In genomic region chr11:119041750-119042465, GRCm38 (mm10) we compare ENCODE assay signal across 8 mouse cellular contexts. TPM values are rescaled to one million over a fixed set of nuclear protein-coding genes. Genes with fewer than 3 reads are reported as not detected.
DNase-seq lines count a peak whose midpoint lies in the region; ATAC-seq and TF ChIP-seq lines count a peak whose summit lies in the region.

No protein-coding gene starts in this region.

- H3K4me2 ChIP-seq in lung, postnatal 0 days (replicated peaks; ENCODE audit: low read depth, low read length), result peak overlapping the region; percentile 99
- H3K4me2 ChIP-seq in embryonic facial prominence, embryonic 13.5 days, result peak overlapping the region; percentile 80
- H3K4me2 ChIP-seq in intestine, embryonic 15.5 days (replicated peaks), result peak overlapping the region; percentile 97
- peak overlapping the region; percentile 86 for H3K4me2 ChIP-seq in neural tube, embryonic 15.5 days

- no peak overlapping the region for H3K27ac ChIP-seq in lung, postnatal 0 days (ENCODE audit: low read length)
- peak overlapping the region; percentile 84 for H3K27ac ChIP-seq in embryonic facial prominence, embryonic 13.5 days
- H3K27ac ChIP-seq in intestine, embryonic 15.5 days, result no peak overlapping the region
- peak overlapping the region; percentile 90; the same call in 1 of the 2 replicates for H3K27ac ChIP-seq in neural tube, embryonic 15.5 days (replicated peaks)

- 2% methylated on average over 28 of the region's 31 CpGs for WGBS in lung, postnatal 0 days
- WGBS in embryonic facial prominence, embryonic 13.5 days, result under 1% methylated on average over 31 of the region's 31 CpGs
- WGBS in intestine, embryonic 15.5 days, result 1% methylated on average over 30 of the region's 31 CpGs
- under 1% methylated on average over 30 of the region's 31 CpGs for WGBS in neural tube, embryonic 15.5 days

- no peak for TF ChIP-seq CTCF in lung, postnatal 0 days (IDR thresholded peaks at IDR 0.05)

- no peak for TF ChIP-seq EP300 in lung, postnatal 0 days (IDR thresholded peaks at IDR 0.05)

- H3K4me3 ChIP-seq in lung, postnatal 0 days (ENCODE audit: low read depth, low read length), result peak overlapping the region; percentile 63
- peak overlapping the region; percentile 76 for H3K4me3 ChIP-seq in embryonic facial prominence, embryonic 13.5 days
- peak overlapping the region; percentile 58 for H3K4me3 ChIP-seq in intestine, embryonic 15.5 days (replicated peaks)
- H3K4me3 ChIP-seq in neural tube, embryonic 15.5 days (replicated peaks), result peak overlapping the region; percentile 79

- peaks cover 26% of the 10 kb centered on the region for H3K4me1 ChIP-seq in lung, postnatal 0 days (ENCODE audit: insufficient read depth, low read depth, low read length)
- H3K4me1 ChIP-seq in embryonic facial prominence, embryonic 13.5 days, result peaks cover 91% of the 10 kb centered on the region
- peaks cover 70% of the 10 kb centered on the region for H3K4me1 ChIP-seq in intestine, embryonic 15.5 days (replicated peaks)
- H3K4me1 ChIP-seq in neural tube, embryonic 15.5 days, result peaks cover 70% of the 10 kb centered on the region

- intact Hi-C loops in left cerebral cortex, postnatal 25 days (cut with DNase I), result no loop called here

- peaks cover 53% of the 10 kb centered on the region for H3K27me3 ChIP-seq in lung, postnatal 0 days (replicated peaks; ENCODE audit: insufficient read depth, low read length)
- peaks cover 84% of the 10 kb centered on the region for H3K27me3 ChIP-seq in embryonic facial prominence, embryonic 13.5 days
- H3K27me3 ChIP-seq in intestine, embryonic 15.5 days (replicated peaks), result peaks cover 75% of the 10 kb centered on the region
- H3K27me3 ChIP-seq in neural tube, embryonic 15.5 days (replicated peaks), result peaks cover 80% of the 10 kb centered on the region

- DNase-seq in lung, postnatal 0 days (ENCODE audit: low spot score), result peak; percentile 15
- DNase-seq in lung, postnatal 14 days, result no peak
- no peak for DNase-seq in frontal cortex, adult 2 months (ENCODE audit: extremely low spot score in 1 of 2, low spot score in 1 of 2)
- DNase-seq in left cerebral cortex, postnatal 25 days (ENCODE audit: low spot score in 2 of 2), result no peak
- DNase-seq in cerebellum, adult 18-20 months, result no peak

- ATAC-seq in lung, postnatal 0 days, result no peak
- ATAC-seq in embryonic facial prominence, embryonic 13.5 days (ENCODE audit: insufficient number of reproducible peaks, insufficient read depth, low FRiP score, low TSS enrichment, low read depth), result no peak
- ATAC-seq in intestine, embryonic 15.5 days, result no peak
- ATAC-seq in neural tube, embryonic 15.5 days (ENCODE audit: low FRiP score), result 0 out of 2 replicates have a peak, but pooled peaks have one; percentile 2

- H3K36me3 ChIP-seq in lung, postnatal 0 days (ENCODE audit: insufficient read depth, low read length), result no peaks in the 10 kb centered on the region; the same call in 1 of the 2 replicates
- H3K36me3 ChIP-seq in embryonic facial prominence, embryonic 13.5 days, result peaks cover 10% of the 10 kb centered on the region
- 0 out of 2 replicates have a peak, but pooled peaks cover 8% of the 10 kb centered on the region for H3K36me3 ChIP-seq in intestine, embryonic 15.5 days
- H3K36me3 ChIP-seq in neural tube, embryonic 15.5 days, result peaks cover 8% of the 10 kb centered on the region

- H3K9ac ChIP-seq in lung, postnatal 0 days (replicated peaks; ENCODE audit: low read depth), result no peak overlapping the region
- peak overlapping the region; percentile 72 for H3K9ac ChIP-seq in embryonic facial prominence, embryonic 13.5 days
- peak overlapping the region; percentile 63; the same call in 1 of the 2 replicates for H3K9ac ChIP-seq in intestine, embryonic 15.5 days
- H3K9ac ChIP-seq in neural tube, embryonic 15.5 days (replicated peaks), result peak overlapping the region; percentile 80

- H3K9me3 ChIP-seq in lung, postnatal 0 days (ENCODE audit: low read length), result no peaks in the 10 kb centered on the region
- no peaks in the 10 kb centered on the region for H3K9me3 ChIP-seq in embryonic facial prominence, embryonic 13.5 days
- H3K9me3 ChIP-seq in intestine, embryonic 15.5 days, result no peaks in the 10 kb centered on the region
- H3K9me3 ChIP-seq in neural tube, embryonic 15.5 days (replicated peaks), result no peaks in the 10 kb centered on the region

RNA-seq across cellular contexts. Expression of gene Cbx8, which starts 1.1 kb away (rescaled TPM):
- polyA plus RNA-seq in lung, postnatal 0 days (2015; fragmentation: Nextera tagmentation; extraction: Ambion mirVana), result 9.4 and 9.8 TPM in 2 replicates
- 6.8 and 10.7 TPM in 2 replicates for polyA plus RNA-seq in embryonic facial prominence, embryonic 13.5 days (2015; fragmentation: Nextera tagmentation; extraction: Ambion mirVana)
- 7.4 and 7.9 TPM in 2 replicates for polyA plus RNA-seq in intestine, embryonic 15.5 days (2015; fragmentation: Nextera tagmentation; extraction: Ambion mirVana)
- 7.2 and 7.3 TPM in 2 replicates for polyA plus RNA-seq in neural tube, embryonic 15.5 days (2015; fragmentation: Nextera tagmentation; extraction: Ambion mirVana)
- 6.9 and 7.6 TPM in 2 replicates for polyA plus RNA-seq in frontal cortex, adult 2 months (2012; rRNA removed)
- 10 to 100 TPM; 12.9 to 17.7 TPM for total RNA-seq in left cerebral cortex, postnatal 25 days (2021)

RNA-seq across cellular contexts. Expression of gene Cbx2, which starts 19.1 kb away (rescaled TPM):
- polyA plus RNA-seq in lung, postnatal 0 days (2015; fragmentation: Nextera tagmentation; extraction: Ambion mirVana), result 6.2 and 6.9 TPM in 2 replicates
- 54.4 and 64.8 TPM in 2 replicates for polyA plus RNA-seq in embryonic facial prominence, embryonic 13.5 days (2015; fragmentation: Nextera tagmentation; extraction: Ambion mirVana)
- 24.8 and 27.0 TPM in 2 replicates for polyA plus RNA-seq in intestine, embryonic 15.5 days (2015; fragmentation: Nextera tagmentation; extraction: Ambion mirVana)
- 8.3 and 13.3 TPM in 2 replicates for polyA plus RNA-seq in neural tube, embryonic 15.5 days (2015; fragmentation: Nextera tagmentation; extraction: Ambion mirVana)
- 2.8 and 3.3 TPM in 2 replicates for polyA plus RNA-seq in frontal cortex, adult 2 months (2012; rRNA removed)
- total RNA-seq in left cerebral cortex, postnatal 25 days (2021), result 1 to 10 TPM; 2.6 to 3.0 TPM

RNA-seq across cellular contexts. Expression of gene Cbx4, which starts 44.1 kb away (rescaled TPM):
- polyA plus RNA-seq in lung, postnatal 0 days (2015; fragmentation: Nextera tagmentation; extraction: Ambion mirVana), result 8.9 and 9.7 TPM in 2 replicates
- 13.0 and 14.4 TPM in 2 replicates for polyA plus RNA-seq in embryonic facial prominence, embryonic 13.5 days (2015; fragmentation: Nextera tagmentation; extraction: Ambion mirVana)
- 10.7 and 11.2 TPM in 2 replicates for polyA plus RNA-seq in intestine, embryonic 15.5 days (2015; fragmentation: Nextera tagmentation; extraction: Ambion mirVana)
- polyA plus RNA-seq in neural tube, embryonic 15.5 days (2015; fragmentation: Nextera tagmentation; extraction: Ambion mirVana), result 20.2 and 24.2 TPM in 2 replicates
- polyA plus RNA-seq in frontal cortex, adult 2 months (2012; rRNA removed), result 45.4 and 46.4 TPM in 2 replicates
- total RNA-seq in left cerebral cortex, postnatal 25 days (2021), result 10 to 100 TPM; 59.5 to 66.2 TPM

RNA-seq across cellular contexts. Expression of gene Enpp7, which starts 53.9 kb away (rescaled TPM):
- polyA plus RNA-seq in lung, postnatal 0 days (2015; fragmentation: Nextera tagmentation; extraction: Ambion mirVana), result not detected in 2 replicates
- polyA plus RNA-seq in embryonic facial prominence, embryonic 13.5 days (2015; fragmentation: Nextera tagmentation; extraction: Ambion mirVana), result not detected in 2 replicates
- polyA plus RNA-seq in intestine, embryonic 15.5 days (2015; fragmentation: Nextera tagmentation; extraction: Ambion mirVana), result 0.09 and 0.25 TPM in 2 replicates
- polyA plus RNA-seq in neural tube, embryonic 15.5 days (2015; fragmentation: Nextera tagmentation; extraction: Ambion mirVana), result not detected in 2 replicates
- polyA plus RNA-seq in frontal cortex, adult 2 months (2012; rRNA removed), result 0.08 and 0.10 TPM in 2 replicates
- not detected for total RNA-seq in left cerebral cortex, postnatal 25 days (2021)

Comparison
In these comparisons a context has a peak if more than half of its experiments do, and no peak if none do; other contexts are left out.
1. H3K27ac ChIP-seq: peak in embryonic facial prominence, embryonic 13.5 days (single experiment) and neural tube, embryonic 15.5 days (single experiment); none in lung, postnatal 0 days (single experiment) and intestine, embryonic 15.5 days (single experiment).
2. Peak in every context shown above with its lines, with median percentiles within 50 percentile points of each other: H3K4me2 ChIP-seq and H3K4me3 ChIP-seq.